26 mouse cellular contexts compared by ENCODE assay signal in genomic region chr1:73032491-73032890, GRCm38 (mm10). TPM values are rescaled to one million over a fixed set of nuclear protein-coding genes. Genes with fewer than 3 reads are reported as not detected.
DNase-seq lines count a peak whose midpoint lies in the region.
"Had no signal": no experiment of that assay in that cellular context is flagged by ENCODE, and none has a peak within 500 bp of the region (broad histone marks: within the 10 kb centered on the region; RNA-seq: fewer than 3 reads in every experiment).

No protein-coding gene starts in this region.

- H3K36me3 ChIP-seq in embryonic facial prominence, embryonic 10.5 days (replicated peaks) = no peaks in the 10 kb centered on the region
- H3K36me3 ChIP-seq: embryonic facial prominence, embryonic 13.5 days; embryonic facial prominence, embryonic 15.5 days; forebrain, embryonic 10.5 days; forebrain, embryonic 12.5 days had no signal

- H3K4me3 ChIP-seq in embryonic facial prominence, embryonic 10.5 days = no peak overlapping the region
- H3K4me3 ChIP-seq: embryonic facial prominence, embryonic 13.5 days; embryonic facial prominence, embryonic 15.5 days; erythroblast, embryonic 14.5 days; forebrain, embryonic 10.5 days; forebrain, embryonic 12.5 days had no signal

- 85% methylated on average over 5 of the region's 5 CpGs for WGBS in embryonic facial prominence, embryonic 10.5 days

- peak; percentile 72 for DNase-seq in heart, adult 11 months
- no peak for DNase-seq in heart, postnatal 36 days
- peak; percentile 12 for DNase-seq in right cerebral cortex, adult 18-20 months
- no peak for DNase-seq in right cerebral cortex, postnatal 14 days
- no peak for DNase-seq in embryonic facial prominence, embryonic 10.5 days (ENCODE audit: low spot score)
- DNase-seq: adrenal gland, adult 2 months; adrenal gland, postnatal 10 days; adrenal gland, postnatal 25 days; cerebellum, adult 11-12 months; cerebellum, adult 2 months; cerebellum, adult 9-10 months; cerebellum, postnatal 10 days; cerebellum, postnatal 25 days had no signal

- H3K4me1 ChIP-seq in embryonic facial prominence, embryonic 10.5 days = peaks cover 8% of the 10 kb centered on the region; the same call in 1 of the 2 replicates
- H3K4me1 ChIP-seq: embryonic facial prominence, embryonic 13.5 days; embryonic facial prominence, embryonic 15.5 days; forebrain, embryonic 12.5 days had no signal

- H3K9me3 ChIP-seq in embryonic facial prominence, embryonic 10.5 days = no peaks in the 10 kb centered on the region
- H3K9me3 ChIP-seq: embryonic facial prominence, embryonic 13.5 days; embryonic facial prominence, embryonic 15.5 days; forebrain, embryonic 10.5 days; forebrain, embryonic 12.5 days had no signal

- no peaks in the 10 kb centered on the region for H3K27me3 ChIP-seq in embryonic facial prominence, embryonic 10.5 days (replicated peaks; ENCODE audit: low read depth, poor library complexity, severe bottlenecking)
- H3K27me3 ChIP-seq: embryonic facial prominence, embryonic 13.5 days; embryonic facial prominence, embryonic 15.5 days; forebrain, embryonic 12.5 days had no signal

- intact Hi-C loops in heart, postnatal 36 days (cut with DNase I) = no loop called here

- no peak overlapping the region for H3K27ac ChIP-seq in embryonic facial prominence, embryonic 10.5 days (replicated peaks)
- H3K27ac ChIP-seq: embryonic facial prominence, embryonic 13.5 days; embryonic facial prominence, embryonic 15.5 days; forebrain, embryonic 10.5 days; forebrain, embryonic 12.5 days had no signal

RNA-seq across cellular contexts. Expression of gene Tnp1, which starts 16.8 kb away (rescaled TPM):
- not detected for total RNA-seq in heart, postnatal 36 days (2021)
- not detected in 2 replicates for polyA plus RNA-seq in embryonic facial prominence, embryonic 10.5 days (2016; fragmentation: Nextera tagmentation; extraction: Ambion mirVana)
- total RNA-seq: adrenal gland, adult 2 months; adrenal gland, postnatal 10 days; adrenal gland, postnatal 25 days; adrenal gland, postnatal 4 days; ES-E14; MEL had no signal
- polyA plus RNA-seq: adrenal gland, adult 2 months; C2C12; cerebellum, adult 2 months; cortical plate, adult 2 months; embryonic facial prominence, embryonic 11.5 days; embryonic facial prominence, embryonic 13.5 days; embryonic facial prominence, embryonic 15.5 days; erythroblast, embryonic 14.5 days; forebrain, embryonic 10.5 days; forebrain, embryonic 12.5 days; forebrain, embryonic 14.5 days; forebrain, embryonic 16.5 days had no signal

Comparison
In these comparisons a context has a peak if more than half of its experiments do, and no peak if none do; other contexts are left out.
1. DNase-seq: peak in heart, adult 11 months (single experiment) and right cerebral cortex, adult 18-20 months (single experiment); none in heart, postnatal 36 days (0 of 2), right cerebral cortex, postnatal 14 days (single experiment) and embryonic facial prominence, embryonic 10.5 days (single experiment).